Mouse (Mus musculus) hindbrain, embryonic 10.5 days (tissue): ENCODE results near the gene Gm5129. TPM values are rescaled to one million over a fixed set of nuclear protein-coding genes. Genes with fewer than 3 reads are reported as not detected.
A peak's percentile ranks its signal among the peaks of the same experiment; 100 is the strongest.

Experiments used
- DNase-seq: peaks from one replicate; pipeline ENCODE4 v3.0.0-alpha.2; 2017; ENCODE audit warnings: low spot score
- H3K27ac ChIP-seq: fragments of 300-500 bp; sonication (generic); 2 replicates; pipeline ENCODE4 v1.5.1; 2016; ENCODE audit warnings: mild to moderate bottlenecking, moderate library complexity
- H3K27me3 ChIP-seq: fragments of 300-500 bp; sonication (generic); 2 replicates; pipeline ENCODE4 v1.6.1; 2016; ENCODE audit warnings: mild to moderate bottlenecking; ENCODE audit not compliant: poor library complexity, insufficient read depth, severe bottlenecking
- H3K36me3 ChIP-seq: fragments of 300-500 bp; sonication (generic); 2 replicates; pipeline ENCODE4 v1.6.1; 2016; ENCODE audit warnings: mild to moderate bottlenecking, moderate library complexity
- H3K4me1 ChIP-seq: fragments of 300-500 bp; sonication (generic); replicated peaks from 2 replicates; pipeline ENCODE4 v1.6.1; 2016; ENCODE audit warnings: mild to moderate bottlenecking
- H3K4me3 ChIP-seq: fragments of 300-500 bp; sonication (generic); 2 replicates; pipeline ENCODE4 v1.5.1; 2016; ENCODE audit warnings: mild to moderate bottlenecking, moderate library complexity
- H3K9me3 ChIP-seq: fragments of 300-500 bp; sonication (generic); 2 replicates; pipeline ENCODE4 v1.6.1; 2016; ENCODE audit warnings: mild to moderate bottlenecking, moderate library complexity
- WGBS: fragments of 180-500 bp; shearing (Covaris S2); methylation state at CpG from one replicate; pipeline ENCODE4 v1.1.7; 2016; 5-methylcytosine and 5-hydroxymethylcytosine counted together
- polyA plus RNA-seq: library from polyadenylated mRNA; unstranded; fragments of >200 nt; fragmentation: Nextera tagmentation; extraction: Ambion mirVana; gene quantifications from 2 replicates; pipeline ENCODE4 v1.2.1, GENCODE M21; 2016

The Gm5129 gene
- polyA plus RNA-seq, 1 experiment from 2014 or later: not detected

DNA sequence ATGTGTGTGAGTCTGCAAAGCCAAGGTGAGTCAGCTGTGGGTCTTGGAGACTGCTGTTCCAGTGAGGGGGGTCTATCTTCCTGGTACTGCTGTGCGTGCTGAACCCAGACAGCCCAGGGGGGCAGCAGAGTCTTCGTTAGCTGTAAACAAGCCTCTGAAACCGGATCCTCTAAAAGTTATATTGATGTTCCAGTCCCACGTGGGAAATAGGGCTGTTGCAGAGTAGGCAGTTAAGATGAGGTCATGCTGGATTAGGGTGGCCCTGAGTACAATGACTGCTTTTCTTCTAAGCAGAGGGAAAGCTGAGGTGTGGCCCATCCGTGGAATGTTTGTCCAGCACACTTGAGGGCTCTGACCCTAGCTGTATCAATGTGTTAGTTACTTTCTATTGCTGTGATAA lies 27.5 kb downstream of the Gm5129 start:
- no peak overlapping the region for H3K27ac ChIP-seq
- 34% methylated on average over 5 of the region's 5 CpGs for WGBS
- no peaks in the 10 kb centered on the region for H3K9me3 ChIP-seq
- no peaks in the 10 kb centered on the region for H3K27me3 ChIP-seq
- no peaks in the 10 kb centered on the region for H3K36me3 ChIP-seq
- DNase-seq: no peak
- H3K4me1 ChIP-seq: no peaks in the 10 kb centered on the region
- no peak overlapping the region for H3K4me3 ChIP-seq

- no peaks in the 10 kb centered on the region for H3K9me3 ChIP-seq
- H3K4me1 ChIP-seq: no peaks in the 10 kb centered on the region
- DNase-seq: no peak
- no peak overlapping the region for H3K4me3 ChIP-seq
- no peaks in the 10 kb centered on the region for H3K27me3 ChIP-seq
- H3K36me3 ChIP-seq: no peaks in the 10 kb centered on the region
- H3K27ac ChIP-seq: no peak overlapping the region
- WGBS: 88% methylated on average over 4 of the region's 4 CpGs
Observed at GRCm38 (mm10) chr5:29707241-29707640, 28.5 kb downstream of the Gm5129 start.

DNA sequence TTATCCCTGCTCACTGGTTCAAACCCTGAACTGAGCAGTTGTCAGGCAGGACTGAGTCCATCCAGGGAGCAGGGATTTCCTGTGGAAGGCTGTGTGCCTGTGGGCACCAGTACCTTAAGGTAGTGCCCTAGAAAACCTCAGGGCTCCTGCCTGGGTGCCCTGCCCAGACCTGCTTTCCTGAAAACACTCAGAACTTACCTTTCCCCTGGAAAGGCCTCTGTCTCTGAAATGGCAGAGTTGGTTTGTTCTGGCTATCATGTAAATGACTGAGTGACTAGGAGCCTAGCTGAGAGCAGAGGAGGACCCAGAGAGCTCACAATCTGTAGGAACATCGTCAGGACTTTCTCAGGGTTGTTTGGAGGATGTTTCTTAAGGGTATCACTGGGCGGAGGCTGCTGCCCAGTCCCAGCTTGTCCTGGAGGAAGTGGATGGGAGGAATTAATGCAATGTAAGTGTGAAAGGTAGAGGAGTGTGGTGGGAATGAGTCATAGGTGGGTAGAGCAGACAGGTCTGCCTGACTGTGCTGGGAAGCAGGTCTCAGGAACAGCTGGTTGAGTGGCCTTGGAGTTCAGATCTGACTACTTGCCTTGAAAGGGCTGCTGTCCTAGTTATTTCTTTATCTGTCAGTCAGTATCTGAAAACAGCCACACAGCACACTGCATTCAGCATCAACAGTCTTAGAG lies 36.1 kb downstream of the Gm5129 start:
- no peaks in the 10 kb centered on the region for H3K4me1 ChIP-seq
- H3K9me3 ChIP-seq: no peaks in the 10 kb centered on the region
- 83% methylated on average over 2 of the region's 2 CpGs for WGBS
- no peak overlapping the region for H3K27ac ChIP-seq
- no peaks in the 10 kb centered on the region for H3K27me3 ChIP-seq
- no peaks in the 10 kb centered on the region for H3K36me3 ChIP-seq
- H3K4me3 ChIP-seq: no peak overlapping the region
- no peak for DNase-seq

DNA sequence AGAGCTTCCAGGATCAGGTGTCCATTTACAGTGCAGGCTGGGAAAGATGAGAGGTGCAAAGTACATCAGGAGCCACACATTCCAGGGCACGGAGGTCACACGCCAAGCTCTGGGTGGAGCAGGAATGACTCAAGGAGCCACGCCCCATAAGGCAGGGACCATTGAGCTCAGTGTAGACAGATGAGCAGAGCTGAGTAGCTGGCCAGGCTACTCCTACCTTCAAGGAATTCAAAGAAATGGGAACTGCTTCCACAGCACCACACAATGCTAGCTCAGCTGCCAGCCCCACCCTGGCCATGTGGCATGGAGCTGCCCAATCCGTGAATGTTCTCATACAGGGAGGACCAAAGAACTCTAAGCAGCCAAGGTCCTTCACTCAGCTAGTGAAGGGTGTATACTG lies 37.2 kb downstream of the Gm5129 start:
- 90% methylated on average over 4 of the region's 4 CpGs for WGBS

GRCm38 (mm10) chr5:29688352-29688751 lies 47.4 kb downstream of the Gm5129 start:
- Histone ChIP-seq H3K27ac (no peak overlapping the region), H3K4me3 (no peak overlapping the region), H3K27me3 (no peaks in the 10 kb centered on the region), H3K4me1 (no peaks in the 10 kb centered on the region), H3K36me3 (no peaks in the 10 kb centered on the region), H3K9me3 (no peaks in the 10 kb centered on the region)
- 69% methylated on average over 7 of the region's 7 CpGs for WGBS
- no peak for DNase-seq

More for the DNA sequence above, 37.2 kb downstream of the Gm5129 start:
- Histone ChIP-seq H3K27ac (no peak overlapping the region), H3K27me3 (no peaks in the 10 kb centered on the region), H3K36me3 (no peaks in the 10 kb centered on the region), H3K4me1 (no peaks in the 10 kb centered on the region), H3K4me3 (no peak overlapping the region), H3K9me3 (no peaks in the 10 kb centered on the region)
- no peak for DNase-seq

GRCm38 (mm10) chr5:29687671-29688070 lies 48.1 kb downstream of the Gm5129 start:
- WGBS: 55% methylated on average over 3 of the region's 3 CpGs
- no peaks in the 10 kb centered on the region for H3K36me3 ChIP-seq
- H3K27ac ChIP-seq: no peak overlapping the region

More at GRCm38 (mm10) chr5:29687671-29688070, 48.1 kb downstream of the Gm5129 start:
- no peaks in the 10 kb centered on the region for H3K27me3 ChIP-seq
- peak; percentile 43 for DNase-seq
- no peak overlapping the region for H3K4me3 ChIP-seq
- H3K9me3 ChIP-seq: no peaks in the 10 kb centered on the region
- H3K4me1 ChIP-seq: no peaks in the 10 kb centered on the region

Other genes starting within 250 kb of the Gm5129 start
- gene Ube3c, start 166.7 kb downstream of the Gm5129 start, polyA plus RNA-seq: 23.3 and 23.7 TPM in 2 replicates
- 167 and 173 TPM in 2 replicates for gene Dnajb6, start 248 bp downstream of the Gm5129 start, polyA plus RNA-seq